Mouse (Mus musculus) heart, embryonic 11.5 days (tissue): ENCODE data around the gene Arl5b. TPM values are rescaled to one million over a fixed set of nuclear protein-coding genes. Genes with fewer than 3 reads are reported as not detected.

Experiments
- polyA plus RNA-seq: library from polyadenylated mRNA; unstranded; fragments of >200 nt; fragmentation: Nextera tagmentation; extraction: Ambion mirVana; gene quantifications from 2 replicates; pipeline ENCODE4 v1.2.1, GENCODE M21; 2014

Arl5b gene
- polyA plus RNA-seq, 1 experiment from 2014 or later = 29.3 TPM

Other genes with a start within 250 kb of the Arl5b start
- 5.2 and 6.6 TPM in 2 replicates for gene Nsun6, start 5.7 kb downstream of the Arl5b start, polyA plus RNA-seq